Mouse (Mus musculus): ENCODE data around the gene Cntn5. TPM values are rescaled to one million over a fixed set of nuclear protein-coding genes. Genes with fewer than 3 reads are reported as not detected.

Gene Cntn5
- polyA plus RNA-seq, 1 experiment from 2014 or later = not detected

Small RNA genes within 50 kb of the gene (microRNA-seq; reads per million reads assigned to microRNA genes)
- gene Gm24496 = not detected
- not detected for gene Gm25086
- not detected for gene Gm26195
- gene Mir6237 = not detected
